Mouse (Mus musculus) central nervous system, embryonic 14 days (tissue): ENCODE results near the gene Gm47969. TPM values are rescaled to one million over a fixed set of nuclear protein-coding genes. Genes with fewer than 3 reads are reported as not detected.

Experiments
- polyA plus RNA-seq: library from polyadenylated mRNA; depleted of rRNA; stranded (reverse); fragments of >200 nt; gene quantifications from 2 replicates; pipeline ENCODE4 v1.2.3, GENCODE M21; 2012; rRNA removed

Gm47969 gene
- polyA plus RNA-seq, result 0.06 TPM in 1 of 2 replicates, not detected in the other

DNA sequence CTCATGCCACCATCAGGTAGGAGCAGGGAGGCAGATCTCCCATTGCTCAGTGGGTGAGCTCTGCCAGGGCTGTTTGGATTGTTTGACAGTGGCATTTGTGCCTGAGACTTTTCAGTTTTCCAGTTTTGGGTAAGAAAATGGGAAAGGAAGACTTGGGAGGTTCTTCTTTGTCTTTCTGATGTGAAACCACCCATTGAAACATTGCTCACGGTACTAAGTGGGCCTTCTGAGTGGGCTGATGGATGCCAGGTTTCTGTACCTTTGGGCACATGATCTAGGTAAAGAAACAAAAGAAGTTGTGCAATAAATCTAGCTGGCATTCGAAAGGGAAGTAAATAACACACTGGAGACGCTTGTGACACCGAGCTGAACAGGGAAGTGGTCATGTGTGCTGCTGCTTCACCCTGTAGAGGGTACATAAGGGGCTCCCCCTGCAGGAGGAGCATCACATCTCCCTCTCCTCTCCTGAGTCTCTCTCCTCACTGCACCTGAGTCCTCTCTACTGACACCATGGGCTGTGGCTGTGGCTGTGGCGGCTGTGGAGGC, at the start of gene Gm47969:
TSS of gene Gm47969 (plus strand) at position 51 of the 546 bp plus-strand sequence.

DNA sequence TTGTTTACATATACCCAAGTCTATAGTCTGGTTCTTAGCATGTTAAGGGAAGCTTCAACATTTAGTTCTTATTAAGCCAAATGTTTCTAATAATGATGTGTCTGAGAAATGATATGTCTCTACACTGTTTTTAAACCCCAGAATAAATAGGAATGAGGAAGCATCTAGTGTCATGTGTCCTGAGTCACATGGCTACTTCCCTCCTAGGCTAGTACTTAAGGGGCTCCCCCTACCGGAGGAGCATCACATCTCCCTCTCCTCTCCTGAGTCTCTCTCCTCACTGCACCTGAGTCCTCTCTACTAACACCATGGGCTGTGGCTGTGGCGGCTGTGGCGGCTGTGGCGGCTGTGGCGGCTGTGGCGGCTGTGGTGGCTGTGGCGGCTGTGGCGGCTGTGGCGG, 44.4 kb upstream of the Gm47969 start, which contains the start of gene Gm47959:
TSS of gene Gm47959 (plus strand) at position 243 of the 400 bp plus-strand sequence.

GRCm38 (mm10) chr1:83038109-83038672, 6.5 kb upstream of the Gm47969 start, which contains the start of gene Slc19a3:
Gene Slc19a3, minus strand, starts transcription at chr1:83038448.

GRCm38 (mm10) chr1:83042380-83042779, 2.4 kb upstream of the Gm47969 start, which contains the start of gene Krtap28-10:
Gene Krtap28-10, minus strand, starts transcription at chr1:83042480.

DNA sequence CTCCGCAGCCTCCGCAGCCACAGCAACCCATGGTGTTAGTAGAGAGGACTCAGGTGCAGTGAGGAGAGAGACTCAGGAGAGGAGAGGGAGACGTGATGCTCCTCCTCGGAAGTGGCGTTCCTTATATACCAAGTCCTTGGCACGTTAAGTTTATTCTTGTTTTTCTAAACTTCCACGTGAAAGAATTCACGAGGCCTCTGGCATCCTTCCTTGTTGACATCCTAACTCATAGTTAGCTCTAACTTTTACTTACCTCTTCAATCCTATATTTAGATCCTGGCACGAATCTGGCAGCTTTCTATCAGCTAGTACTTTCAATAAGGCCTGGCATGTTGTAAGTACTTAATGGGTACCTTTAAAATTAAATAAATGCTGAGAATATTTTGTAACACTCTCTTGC, 14.5 kb downstream of the Gm47969 start, which contains the start of gene A030005K14Rik:
TSS of gene A030005K14Rik (minus strand) at position 101 of the 400 bp plus-strand sequence.

DNA sequence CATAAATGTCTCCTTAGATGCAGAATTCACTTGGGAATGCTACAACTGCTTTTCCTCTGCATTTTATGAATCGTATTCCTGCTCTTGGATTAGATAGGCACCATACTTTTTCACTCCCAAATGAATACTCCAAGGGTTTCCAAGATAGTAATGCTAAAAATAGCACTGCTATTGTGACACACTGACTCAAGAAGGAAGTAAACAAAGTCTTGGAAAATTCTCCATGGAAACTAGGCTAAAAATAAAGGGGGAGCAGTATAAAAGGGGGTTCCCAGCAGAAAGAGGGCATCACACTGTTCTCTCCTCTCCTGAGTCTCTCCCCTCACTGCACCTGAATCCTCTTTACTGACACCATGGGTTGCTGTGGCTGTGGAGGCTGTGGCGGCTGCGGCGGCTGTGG, 15.9 kb downstream of the Gm47969 start, which contains the start of gene Krtap28-13:
TSS of gene Krtap28-13 (plus strand) at position 288 of the 400 bp plus-strand sequence.

Other genes with a start within 250 kb of the Gm47969 start
- 49.3 and 52.7 TPM in 2 replicates for gene Agfg1, start 205.4 kb upstream of the Gm47969 start, polyA plus RNA-seq
- 2.0 and 2.1 TPM in 2 replicates for gene A030005L19Rik, start 131.6 kb upstream of the Gm47969 start, polyA plus RNA-seq
- 0.16 and 0.23 TPM in 2 replicates for gene A030014E15Rik, start 120.0 kb upstream of the Gm47969 start, polyA plus RNA-seq
- gene Gm6217, start 113.5 kb upstream of the Gm47969 start, polyA plus RNA-seq, result not detected in 2 replicates
- gene A030003K21Rik, start 101.5 kb upstream of the Gm47969 start, polyA plus RNA-seq, result not detected in 2 replicates
- gene Gm7544, start 88.9 kb upstream of the Gm47969 start, polyA plus RNA-seq, result not detected in 2 replicates
- not detected in 2 replicates for gene Gm47955, start 84.6 kb upstream of the Gm47969 start, polyA plus RNA-seq
- gene Gm47959, start 44.4 kb upstream of the Gm47969 start, polyA plus RNA-seq, result not detected in 2 replicates
- 0.80 and 0.91 TPM in 2 replicates for gene Slc19a3, start 6.5 kb upstream of the Gm47969 start, polyA plus RNA-seq
- gene Krtap28-10, start 2.5 kb upstream of the Gm47969 start, polyA plus RNA-seq, result not detected in 2 replicates
- not detected in 2 replicates for gene A030005K14Rik, start 14.4 kb downstream of the Gm47969 start, polyA plus RNA-seq
- gene Krtap28-13, start 16.0 kb downstream of the Gm47969 start, polyA plus RNA-seq, result not detected in 2 replicates
- gene Ccl20, start 71.8 kb downstream of the Gm47969 start, polyA plus RNA-seq, result 0.21 TPM in 1 of 2 replicates, not detected in the other
- gene Daw1, start 114.8 kb downstream of the Gm47969 start, polyA plus RNA-seq, result 3.1 and 3.3 TPM in 2 replicates